Mouse (Mus musculus): Measurements from ENCODE around the gene Arhgap40. TPM values are rescaled to one million over a fixed set of nuclear protein-coding genes. Genes with fewer than 3 reads are reported as not detected.

Arhgap40 gene
- polyA plus RNA-seq, 1 experiment from 2014 or later, result 0.86 TPM

GRCm38 (mm10) chr2:158591286-158591685 lies 78.7 kb downstream of the Arhgap40 start:
- Histone ChIP-seq H3K27ac (peak overlapping the region; percentile 55), H3K4me2 (no peak overlapping the region), H3K27me3 (0 out of 2 replicates have a peak, but pooled peaks cover 9% of the 10 kb centered on the region), H3K4me3 (no peak overlapping the region), H3K9me3 (no peaks in the 10 kb centered on the region), H3K4me1 (replicated peaks) (peaks cover 60% of the 10 kb centered on the region), H3K36me3 (no peaks in the 10 kb centered on the region), H3K9ac (no peak overlapping the region)
- WGBS, result 42% methylated on average over 5 of the region's 5 CpGs
- peak; percentile 38; the same call in 1 of the 2 replicates for ATAC-seq (ENCODE audit: low FRiP score)

- H3K27ac ChIP-seq, result no peak overlapping the region
- H3K27me3 ChIP-seq, result peaks cover 17% of the 10 kb centered on the region; the same call in 1 of the 2 replicates
- H3K9ac ChIP-seq, result no peak overlapping the region
- H3K36me3 ChIP-seq, result no peaks in the 10 kb centered on the region
- WGBS, result 86% methylated on average over 4 of the region's 4 CpGs
- no peak overlapping the region for H3K4me3 ChIP-seq
- ATAC-seq (ENCODE audit: low FRiP score), result no peak
- peaks cover 62% of the 10 kb centered on the region for H3K4me1 ChIP-seq (replicated peaks)
- H3K9me3 ChIP-seq, result no peaks in the 10 kb centered on the region
- no peak overlapping the region for H3K4me2 ChIP-seq
Measured at GRCm38 (mm10) chr2:158593371-158593770, 80.8 kb downstream of the Arhgap40 start.

GRCm38 (mm10) chr2:158595103-158595502 lies 82.5 kb downstream of the Arhgap40 start:
- H3K4me1 ChIP-seq (replicated peaks), result peaks cover 62% of the 10 kb centered on the region
- H3K36me3 ChIP-seq, result no peaks in the 10 kb centered on the region
- ATAC-seq (ENCODE audit: low FRiP score), result peak; percentile 83
- WGBS, result under 1% methylated on average over 12 of the region's 12 CpGs
- no peaks in the 10 kb centered on the region for H3K9me3 ChIP-seq
- H3K9ac ChIP-seq, result peak overlapping the region; percentile 49
- H3K4me3 ChIP-seq, result no peak overlapping the region
- H3K27me3 ChIP-seq, result peaks cover 28% of the 10 kb centered on the region
- peak overlapping the region; percentile 87 for H3K27ac ChIP-seq
- H3K4me2 ChIP-seq, result peak overlapping the region; percentile 43

- Histone ChIP-seq H3K4me3 (no peak overlapping the region), H3K27ac (peak overlapping the region; percentile 87), H3K36me3 (no peaks in the 10 kb centered on the region), H3K9me3 (no peaks in the 10 kb centered on the region), H3K4me1 (replicated peaks) (peaks cover 62% of the 10 kb centered on the region), H3K27me3 (peaks cover 32% of the 10 kb centered on the region), H3K9ac (peak overlapping the region; percentile 49), H3K4me2 (peak overlapping the region; percentile 43)
- ATAC-seq (ENCODE audit: low FRiP score), result no peak
- 9% methylated on average over 7 of the region's 7 CpGs for WGBS
Measured at GRCm38 (mm10) chr2:158595577-158595976, 83.0 kb downstream of the Arhgap40 start.

- ATAC-seq (ENCODE audit: low FRiP score), result no peak
Measured at GRCm38 (mm10) chr2:158596803-158597202, 84.2 kb downstream of the Arhgap40 start.

More at GRCm38 (mm10) chr2:158596803-158597202, 84.2 kb downstream of the Arhgap40 start:
- peaks cover 62% of the 10 kb centered on the region for H3K4me1 ChIP-seq (replicated peaks)
- no peaks in the 10 kb centered on the region for H3K9me3 ChIP-seq
- H3K36me3 ChIP-seq, result no peaks in the 10 kb centered on the region
- H3K9ac ChIP-seq, result no peak overlapping the region
- WGBS, result 71% methylated on average over 1 of the region's 1 CpGs
- no peak overlapping the region for H3K4me3 ChIP-seq
- H3K27me3 ChIP-seq, result peaks cover 38% of the 10 kb centered on the region
- peak overlapping the region; percentile 87; the same call in 1 of the 2 replicates for H3K27ac ChIP-seq
- H3K4me2 ChIP-seq, result no peak overlapping the region

Other genes with a start within 250 kb of the Arhgap40 start
- 2.6 and 2.8 TPM in 2 replicates for gene Lbp, start 206.3 kb upstream of the Arhgap40 start, polyA plus RNA-seq (2015; fragmentation: Nextera tagmentation; extraction: Ambion mirVana)
- 518 and 582 TPM in 2 replicates for gene Snhg11, start 137.2 kb upstream of the Arhgap40 start, polyA plus RNA-seq (2015; fragmentation: Nextera tagmentation; extraction: Ambion mirVana)
- 22.8 and 25.5 TPM in 2 replicates for gene Ralgapb, start 102.9 kb upstream of the Arhgap40 start, polyA plus RNA-seq (2015; fragmentation: Nextera tagmentation; extraction: Ambion mirVana)
- not detected in 2 replicates for gene Adig, start 10.2 kb upstream of the Arhgap40 start, polyA plus RNA-seq (2015; fragmentation: Nextera tagmentation; extraction: Ambion mirVana)
- 6.6 and 8.1 TPM in 2 replicates for gene Slc32a1, start 98.0 kb downstream of the Arhgap40 start, polyA plus RNA-seq (2015; fragmentation: Nextera tagmentation; extraction: Ambion mirVana)
- 12.4 and 12.6 TPM in 2 replicates for gene Actr5, start 112.1 kb downstream of the Arhgap40 start, polyA plus RNA-seq (2015; fragmentation: Nextera tagmentation; extraction: Ambion mirVana)
- 8.0 and 8.5 TPM in 2 replicates for gene Ppp1r16b, start 152.6 kb downstream of the Arhgap40 start, polyA plus RNA-seq (2015; fragmentation: Nextera tagmentation; extraction: Ambion mirVana)